Mouse (Mus musculus): Measurements from ENCODE around the gene Svop. TPM values are rescaled to one million over a fixed set of nuclear protein-coding genes. Genes with fewer than 3 reads are reported as not detected.

Svop gene
- polyA plus RNA-seq, 1 experiment = 27.0 TPM

GRCm38 (mm10) chr5:113999382-113999781 lies 92.0 kb downstream of the Svop start:
- TF ChIP-seq CTCF (IDR thresholded peaks at IDR 0.05; ENCODE audit: control insufficient read depth, insufficient read depth, insufficient replicate concordance, low read depth, low read length) = no peak
- TF ChIP-seq POLR2A (IDR thresholded peaks at IDR 0.05; ENCODE audit: control insufficient read depth, low read depth, low read length) = no peak
- Histone ChIP-seq H3K4me3 (ENCODE audit: control insufficient read depth, low read depth, low read length) (no peak overlapping the region), H3K27me3 (ENCODE audit: control insufficient read depth, insufficient read depth, low read length) (no peaks in the 10 kb centered on the region), H3K27ac (ENCODE audit: control insufficient read depth, insufficient read depth, low read depth, low read length) (no peak overlapping the region), H3K36me3 (ENCODE audit: control insufficient read depth, insufficient read depth, low read length) (no peaks in the 10 kb centered on the region), H3K4me1 (ENCODE audit: control insufficient read depth, insufficient read depth, low read length) (no peaks in the 10 kb centered on the region)

- TF ChIP-seq CTCF (IDR thresholded peaks at IDR 0.05; ENCODE audit: control insufficient read depth, insufficient read depth, insufficient replicate concordance, low read depth, low read length) (no peak), POLR2A (IDR thresholded peaks at IDR 0.05; ENCODE audit: control insufficient read depth, low read depth, low read length) (no peak)
- Histone ChIP-seq H3K4me3 (ENCODE audit: control insufficient read depth, low read depth, low read length) (no peak overlapping the region), H3K27me3 (ENCODE audit: control insufficient read depth, insufficient read depth, low read length) (no peaks in the 10 kb centered on the region), H3K36me3 (ENCODE audit: control insufficient read depth, insufficient read depth, low read length) (no peaks in the 10 kb centered on the region), H3K4me1 (ENCODE audit: control insufficient read depth, insufficient read depth, low read length) (peaks cover 7% of the 10 kb centered on the region), H3K27ac (ENCODE audit: control insufficient read depth, insufficient read depth, low read depth, low read length) (no peak overlapping the region)
Observed at GRCm38 (mm10) chr5:113996458-113996857, 94.9 kb downstream of the Svop start.

- Histone ChIP-seq H3K27ac (ENCODE audit: control insufficient read depth, insufficient read depth, low read depth, low read length) (peak within 1 kb of the TSS; percentile 83), H3K4me1 (ENCODE audit: control insufficient read depth, insufficient read depth, low read length) (peaks cover 7% of the 10 kb centered on the region), H3K36me3 (ENCODE audit: control insufficient read depth, insufficient read depth, low read length) (no peaks in the 10 kb centered on the region), H3K4me3 (ENCODE audit: control insufficient read depth, low read depth, low read length) (peak within 1 kb of the TSS; percentile 91), H3K27me3 (ENCODE audit: control insufficient read depth, insufficient read depth, low read length) (no peaks in the 10 kb centered on the region)
- TF ChIP-seq POLR2A (IDR thresholded peaks at IDR 0.05; ENCODE audit: control insufficient read depth, low read depth, low read length) = no peak
- TF ChIP-seq CTCF (IDR thresholded peaks at IDR 0.05; ENCODE audit: control insufficient read depth, insufficient read depth, insufficient replicate concordance, low read depth, low read length) = no peak
Observed at GRCm38 (mm10) chr5:113993487-113994465, 97.6 kb downstream of the Svop start, which contains the start of gene Ssh1. TSS of gene Ssh1 (minus strand) at chr5:113993894.

GRCm38 (mm10) chr5:113993031-113993486 lies 98.3 kb downstream of the Svop start:
- Histone ChIP-seq H3K36me3 (ENCODE audit: control insufficient read depth, insufficient read depth, low read length) (no peaks in the 10 kb centered on the region), H3K27me3 (ENCODE audit: control insufficient read depth, insufficient read depth, low read length) (no peaks in the 10 kb centered on the region), H3K4me1 (ENCODE audit: control insufficient read depth, insufficient read depth, low read length) (peaks cover 7% of the 10 kb centered on the region), H3K4me3 (ENCODE audit: control insufficient read depth, low read depth, low read length) (peak overlapping the region; percentile 91), H3K27ac (ENCODE audit: control insufficient read depth, insufficient read depth, low read depth, low read length) (peak overlapping the region; percentile 56)
- no peak for TF ChIP-seq POLR2A (IDR thresholded peaks at IDR 0.05; ENCODE audit: control insufficient read depth, low read depth, low read length)
- TF ChIP-seq CTCF (IDR thresholded peaks at IDR 0.05; ENCODE audit: control insufficient read depth, insufficient read depth, insufficient replicate concordance, low read depth, low read length) = no peak

GRCm38 (mm10) chr5:113992339-113992831 lies 99.0 kb downstream of the Svop start:
- peaks cover 7% of the 10 kb centered on the region for H3K4me1 ChIP-seq (ENCODE audit: control insufficient read depth, insufficient read depth, low read length)
- H3K27ac ChIP-seq (ENCODE audit: control insufficient read depth, insufficient read depth, low read depth, low read length) = no peak overlapping the region; the same call in 1 of the 2 replicates
- no peaks in the 10 kb centered on the region for H3K27me3 ChIP-seq (ENCODE audit: control insufficient read depth, insufficient read depth, low read length)
- no peak for TF ChIP-seq CTCF (IDR thresholded peaks at IDR 0.05; ENCODE audit: control insufficient read depth, insufficient read depth, insufficient replicate concordance, low read depth, low read length)
- no peak for TF ChIP-seq POLR2A (IDR thresholded peaks at IDR 0.05; ENCODE audit: control insufficient read depth, low read depth, low read length)
- H3K4me3 ChIP-seq (ENCODE audit: control insufficient read depth, low read depth, low read length) = peak overlapping the region; percentile 91; the same call in 1 of the 2 replicates
- H3K36me3 ChIP-seq (ENCODE audit: control insufficient read depth, insufficient read depth, low read length) = no peaks in the 10 kb centered on the region

GRCm38 (mm10) chr5:113991141-113991540 lies 100.2 kb downstream of the Svop start:
- Histone ChIP-seq H3K36me3 (ENCODE audit: control insufficient read depth, insufficient read depth, low read length) (no peaks in the 10 kb centered on the region), H3K27ac (ENCODE audit: control insufficient read depth, insufficient read depth, low read depth, low read length) (no peak overlapping the region), H3K4me3 (ENCODE audit: control insufficient read depth, low read depth, low read length) (no peak overlapping the region), H3K27me3 (ENCODE audit: control insufficient read depth, insufficient read depth, low read length) (no peaks in the 10 kb centered on the region), H3K4me1 (ENCODE audit: control insufficient read depth, insufficient read depth, low read length) (peaks cover 9% of the 10 kb centered on the region)
- TF ChIP-seq CTCF (IDR thresholded peaks at IDR 0.05; ENCODE audit: control insufficient read depth, insufficient read depth, insufficient replicate concordance, low read depth, low read length) = no peak

GRCm38 (mm10) chr5:113990593-113990992 lies 100.8 kb downstream of the Svop start:
- Histone ChIP-seq H3K4me3 (ENCODE audit: control insufficient read depth, low read depth, low read length) (no peak overlapping the region), H3K36me3 (ENCODE audit: control insufficient read depth, insufficient read depth, low read length) (no peaks in the 10 kb centered on the region), H3K27me3 (ENCODE audit: control insufficient read depth, insufficient read depth, low read length) (no peaks in the 10 kb centered on the region), H3K27ac (ENCODE audit: control insufficient read depth, insufficient read depth, low read depth, low read length) (no peak overlapping the region), H3K4me1 (ENCODE audit: control insufficient read depth, insufficient read depth, low read length) (peaks cover 12% of the 10 kb centered on the region)
- no peak for TF ChIP-seq POLR2A (IDR thresholded peaks at IDR 0.05; ENCODE audit: control insufficient read depth, low read depth, low read length)
